Mouse (Mus musculus) T-helper 1 cell (primary cell): ENCODE measurements around the gene Ncam1.

Experiments
- in situ Hi-C: fragments of 300-600 bp; cut with MboI, MseI; formaldehyde crosslinking; loops from one replicate; pipeline ENCODE4 v1.15.1; 2025; ENCODE audit warnings: high pct_unique_total_duplicates

Gene Ncam1

DNA sequence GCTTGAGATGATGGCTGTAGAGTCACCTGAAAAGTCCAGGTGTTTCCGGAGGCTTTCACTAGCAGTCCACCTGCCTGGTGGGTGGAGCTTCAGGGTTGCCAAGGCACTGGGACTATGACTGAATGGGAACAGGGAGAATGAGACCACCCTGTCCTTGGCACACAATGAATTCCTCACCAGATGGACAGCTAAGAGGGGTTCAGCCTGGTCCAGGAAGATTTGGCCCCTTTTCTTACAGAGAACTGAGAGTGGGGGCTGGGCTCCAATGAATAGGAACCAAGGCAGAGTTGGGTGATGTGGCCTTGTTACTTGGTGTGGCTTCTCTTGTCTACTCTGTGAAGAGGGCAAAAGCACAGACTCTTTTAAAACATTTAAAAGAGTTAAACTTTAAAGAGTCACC lies 346.3 kb downstream of the Ncam1 start:
- in situ Hi-C loops, result loop anchor here (25.0 kb wide), 1 partner anchor 1040 kb away; no protein-coding TSS in a partner anchor
